Mouse (Mus musculus): Measurements from ENCODE around the gene Nptn.
"Not testable (repeated sequence)": the region's sequence is repeated elsewhere in the genome, so short reads cannot be mapped to it uniquely, and the experiment has no call there.

Nptn gene

GRCm38 (mm10) chr9:58557457-58558455 lies 24.3 kb upstream of the Nptn start:
- no peak for DNase-seq (ENCODE audit: extremely low read depth, insufficient read length, low spot score)

DNA sequence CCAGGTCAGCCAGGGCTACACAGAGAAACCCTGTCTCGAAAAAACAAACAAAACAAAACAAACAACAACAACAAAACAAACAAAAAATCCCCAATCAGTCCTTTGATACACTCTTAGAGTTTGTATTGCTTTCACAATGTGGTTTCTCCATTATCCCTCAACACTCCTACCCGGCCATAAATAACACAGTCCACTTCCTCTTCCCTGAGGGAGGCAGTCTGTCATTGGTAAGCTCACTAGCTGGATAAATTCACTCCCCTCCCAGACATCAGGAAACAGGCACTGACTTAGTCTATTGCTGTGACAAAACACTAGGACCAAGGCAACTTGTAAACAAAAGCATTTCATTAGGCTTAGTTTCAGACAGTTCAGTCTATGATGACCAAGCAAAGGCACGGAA lies 21.8 kb upstream of the Nptn start:
- no peak for DNase-seq (ENCODE audit: extremely low read depth, insufficient read length, low spot score)

DNA sequence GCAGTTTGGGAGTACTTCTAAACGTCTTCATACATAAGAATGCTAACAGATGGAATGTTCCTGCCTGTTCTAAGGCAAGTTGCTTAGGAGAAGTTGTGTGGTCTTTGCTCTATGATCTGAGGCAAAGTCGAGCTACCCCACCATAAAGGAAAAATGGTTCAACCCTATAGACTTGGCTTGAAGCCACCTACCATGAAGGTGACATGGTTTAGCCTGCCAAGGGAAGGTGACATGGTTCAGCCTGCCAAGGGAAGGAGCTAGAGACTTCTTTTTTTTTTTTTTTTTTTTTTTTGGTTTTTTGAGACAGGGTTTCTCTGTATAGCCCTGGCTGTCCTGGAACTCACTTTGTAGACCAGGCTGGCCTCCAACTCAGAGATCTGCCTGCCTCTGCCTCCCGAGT lies 16.1 kb upstream of the Nptn start:
- not testable (repeated sequence) for DNase-seq (ENCODE audit: extremely low read depth, insufficient read length, low spot score)

DNA sequence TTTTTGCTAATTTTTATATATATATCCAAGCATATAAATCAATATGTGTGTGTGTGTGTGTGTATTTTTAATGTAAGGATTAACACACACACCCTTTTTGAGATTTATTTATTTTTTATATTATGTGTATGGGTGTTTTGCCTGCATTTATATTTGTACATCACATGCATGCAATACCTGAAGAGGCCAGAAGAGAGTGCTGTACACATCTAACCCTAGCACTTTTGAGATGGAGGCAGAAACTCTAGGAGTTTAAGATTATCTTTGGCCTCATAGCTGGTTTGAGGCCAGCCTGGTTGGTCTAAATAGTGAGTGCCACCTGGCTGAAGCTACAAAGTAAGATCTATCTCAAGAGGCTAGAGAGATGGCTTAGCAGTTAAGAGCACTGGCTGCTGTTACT lies 14.4 kb upstream of the Nptn start:
- no peak for DNase-seq (ENCODE audit: extremely low read depth, insufficient read length, low spot score)

GRCm38 (mm10) chr9:58571001-58571400 lies 11.0 kb upstream of the Nptn start:
- no peak for DNase-seq (ENCODE audit: extremely low read depth, insufficient read length, low spot score)

- DNase-seq (ENCODE audit: extremely low read depth, insufficient read length, low spot score), result peak; percentile 48
Observed at GRCm38 (mm10) chr9:58578669-58579068, 3.4 kb upstream of the Nptn start.

GRCm38 (mm10) chr9:58580453-58581195 lies 1.4 kb upstream of the Nptn start:
- peak; percentile 84 for DNase-seq (ENCODE audit: extremely low read depth, insufficient read length, low spot score)

GRCm38 (mm10) chr9:58581283-58581930 lies 633 bp upstream of the Nptn start:
- DNase-seq (ENCODE audit: extremely low read depth, insufficient read length, low spot score), result peak; percentile 35

- no peak for DNase-seq (ENCODE audit: extremely low read depth, insufficient read length, low spot score)
Observed at GRCm38 (mm10) chr9:58582581-58583266, 684 bp downstream of the Nptn start.

DNA sequence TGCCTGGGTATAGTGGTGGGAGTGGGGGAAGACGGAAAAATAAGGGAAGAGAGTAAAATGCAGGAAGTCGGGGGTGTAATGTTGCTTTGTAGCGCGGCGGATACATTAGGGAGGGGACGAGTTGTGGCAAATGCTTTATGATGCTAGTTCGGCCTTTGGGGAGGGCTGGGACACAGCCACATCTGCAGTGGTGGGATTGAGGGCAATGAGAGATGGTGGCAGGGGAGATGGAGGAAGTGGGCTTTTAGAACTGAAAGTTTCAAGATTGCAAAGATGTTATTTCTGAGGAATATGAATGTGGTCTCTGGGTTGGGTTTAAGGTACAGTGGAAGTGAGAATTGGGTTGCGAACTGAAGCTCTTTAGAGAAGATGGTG lies 1.2 kb downstream of the Nptn start:
- peak; percentile 13 for DNase-seq (ENCODE audit: extremely low read depth, insufficient read length, low spot score)

- no peak for DNase-seq (ENCODE audit: extremely low read depth, insufficient read length, low spot score)
Observed at GRCm38 (mm10) chr9:58584323-58584722, 2.3 kb downstream of the Nptn start.

DNA sequence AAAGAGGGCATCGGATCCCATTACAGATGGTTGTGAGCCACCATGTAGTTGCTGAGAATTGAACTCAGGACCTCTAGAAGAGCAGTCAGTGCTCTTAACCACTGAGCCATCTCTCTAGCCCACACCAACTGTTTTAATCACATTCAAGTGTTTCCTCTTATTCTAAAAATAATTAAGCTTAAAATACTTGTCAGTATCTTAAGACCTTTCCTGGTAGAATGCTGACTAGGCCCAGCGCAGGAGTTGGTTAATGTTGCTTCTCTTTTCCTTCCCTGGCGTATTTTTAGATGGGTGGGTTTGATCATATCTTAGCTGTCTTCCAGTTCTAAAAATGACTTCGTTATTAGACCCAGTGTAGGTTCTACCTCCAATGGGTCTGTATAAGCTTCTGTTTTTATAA lies 6.6 kb downstream of the Nptn start:
- no peak for DNase-seq (ENCODE audit: extremely low read depth, insufficient read length, low spot score)

- DNase-seq (ENCODE audit: extremely low read depth, insufficient read length, low spot score), result no peak
Observed at GRCm38 (mm10) chr9:58595313-58595712, 13.3 kb downstream of the Nptn start.

GRCm38 (mm10) chr9:58613790-58614189 lies 31.8 kb downstream of the Nptn start:
- no peak for DNase-seq (ENCODE audit: extremely low read depth, insufficient read length, low spot score)

GRCm38 (mm10) chr9:58615064-58615938 lies 33.3 kb downstream of the Nptn start:
- no peak for DNase-seq (ENCODE audit: extremely low read depth, insufficient read length, low spot score)

GRCm38 (mm10) chr9:58623009-58623408 lies 41.0 kb downstream of the Nptn start:
- DNase-seq (ENCODE audit: extremely low read depth, insufficient read length, low spot score), result no peak

DNA sequence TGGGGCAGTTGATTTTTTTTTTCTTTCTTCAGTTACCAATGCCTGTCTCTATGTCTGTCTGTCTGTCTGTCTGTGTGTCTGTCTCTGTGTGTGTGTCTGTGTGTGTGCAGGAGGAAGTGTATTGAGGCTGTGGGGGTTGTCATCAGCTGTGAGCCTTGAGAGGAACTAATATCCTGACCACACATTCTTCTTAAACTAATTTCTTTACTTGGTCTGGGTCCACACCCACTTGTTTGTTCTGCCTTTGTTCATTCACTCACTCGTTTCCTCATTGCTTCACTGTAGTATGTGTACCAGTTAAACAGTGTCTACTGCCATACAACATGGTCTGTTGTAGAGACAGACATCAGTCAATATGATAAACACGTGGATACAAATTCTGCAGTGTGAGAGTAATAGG lies 45.2 kb downstream of the Nptn start:
- DNase-seq (ENCODE audit: extremely low read depth, insufficient read length, low spot score), result no peak

DNA sequence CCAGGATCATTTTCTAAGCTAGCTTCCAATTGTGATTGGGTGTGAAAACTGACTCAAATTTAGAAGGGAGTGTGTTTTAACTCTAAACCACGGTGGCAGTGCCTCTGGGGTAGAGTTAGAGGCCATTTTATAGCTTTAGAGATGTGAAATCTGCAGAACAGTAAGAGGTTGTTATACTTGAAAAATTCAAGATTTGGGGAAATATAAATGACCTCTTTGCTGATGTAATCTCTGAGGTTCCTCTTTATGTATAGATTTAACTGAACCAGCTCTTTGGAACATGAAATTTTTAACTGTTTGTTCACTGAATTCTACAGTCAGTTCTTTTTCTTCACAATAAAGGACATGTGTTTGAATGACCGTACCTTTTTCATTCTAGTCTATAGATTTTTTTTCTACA lies 48.4 kb downstream of the Nptn start:
- no peak for DNase-seq (ENCODE audit: extremely low read depth, insufficient read length, low spot score)

DNA sequence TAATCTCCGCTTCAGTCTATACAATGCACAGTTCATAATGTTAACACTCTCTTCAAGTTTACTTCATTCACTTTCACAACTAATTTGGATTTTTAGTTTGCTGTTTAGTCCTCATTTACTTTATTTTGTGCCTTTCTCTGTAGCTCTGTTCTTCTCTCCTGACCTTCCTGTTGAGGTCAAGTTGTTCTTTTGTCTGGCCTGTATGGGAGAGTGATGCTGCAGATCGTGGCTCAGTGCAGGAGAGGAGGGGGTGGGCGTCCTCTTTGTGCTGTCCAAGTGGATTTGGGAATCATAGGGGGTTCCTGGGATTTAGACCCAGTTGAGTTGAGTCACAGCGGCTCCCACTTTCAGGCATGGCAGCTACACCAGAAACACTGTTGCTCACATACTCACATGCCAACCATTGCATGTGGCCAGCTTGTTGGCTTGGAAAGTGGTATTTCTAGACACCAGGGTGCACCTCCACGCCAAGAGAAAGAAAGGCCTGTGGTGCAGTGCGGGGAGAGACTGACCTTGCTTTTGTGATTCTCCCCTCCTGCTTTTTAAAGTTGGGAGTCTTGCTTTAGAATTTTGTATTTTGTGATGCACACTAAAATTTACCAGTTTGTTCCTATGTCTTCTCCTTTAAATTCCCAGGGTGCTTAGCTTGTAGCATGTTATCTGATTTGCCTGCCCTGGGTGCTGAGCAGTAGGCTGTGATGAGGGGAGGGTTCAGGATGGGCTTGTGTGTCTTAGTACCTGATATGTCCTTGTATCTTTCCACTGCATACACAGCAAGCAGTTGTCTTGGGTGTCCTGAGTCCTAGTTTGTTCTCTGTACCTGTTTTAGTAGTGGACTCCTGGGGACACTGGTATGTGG lies 66.6 kb downstream of the Nptn start:
- no peak for DNase-seq (ENCODE audit: extremely low read depth, insufficient read length, low spot score)

All from 3134 (cell line).